Mouse (Mus musculus): Measurements from ENCODE around the gene Ccdc57.
"Not testable (repeated sequence)": the region's sequence is repeated elsewhere in the genome, so short reads cannot be mapped to it uniquely, and the experiment has no call there.

The Ccdc57 gene

DNA sequence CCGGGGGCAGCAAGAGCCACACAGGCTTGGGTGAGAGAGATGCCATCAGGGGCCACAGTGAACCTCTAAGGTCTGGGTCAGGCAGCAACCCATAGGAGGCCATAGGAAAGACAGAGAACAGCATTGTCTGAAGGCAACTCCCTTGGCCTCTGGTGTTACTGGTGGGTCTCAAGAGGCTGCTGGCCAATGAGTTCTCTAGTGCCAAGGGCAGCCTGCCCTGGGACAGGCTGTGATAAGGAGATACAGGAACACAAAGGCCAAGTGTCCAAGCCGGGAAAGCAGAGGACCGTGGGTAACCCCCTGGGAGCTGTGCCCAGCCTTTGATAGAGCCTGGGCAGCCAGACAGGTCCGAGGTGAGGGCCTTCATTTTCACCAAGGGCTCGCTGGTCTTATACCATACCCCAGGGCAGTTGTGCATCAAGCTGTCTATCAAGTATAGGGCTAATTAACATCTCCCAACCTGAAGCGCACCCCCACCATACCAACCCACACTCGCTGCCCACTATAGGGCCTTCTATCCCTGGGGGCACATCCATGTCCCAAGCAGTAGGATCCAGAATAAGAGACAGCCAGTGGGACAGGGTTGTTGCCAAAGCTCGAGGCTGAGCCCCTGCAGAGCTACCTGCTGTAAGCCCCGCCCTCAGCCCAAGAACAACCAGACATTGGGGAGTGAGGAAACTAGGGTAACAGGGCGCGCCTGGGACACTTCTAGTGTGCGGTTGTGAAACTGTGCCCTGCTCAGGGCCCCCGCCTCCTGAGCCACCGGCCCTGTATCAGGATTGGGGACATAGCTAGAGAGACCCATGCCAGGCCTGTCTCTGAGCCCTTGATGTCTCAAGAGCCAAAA is 111.4 kb downstream of the Ccdc57 start:
- no peak for DNase-seq (ENCODE audit: low read depth)

DNA sequence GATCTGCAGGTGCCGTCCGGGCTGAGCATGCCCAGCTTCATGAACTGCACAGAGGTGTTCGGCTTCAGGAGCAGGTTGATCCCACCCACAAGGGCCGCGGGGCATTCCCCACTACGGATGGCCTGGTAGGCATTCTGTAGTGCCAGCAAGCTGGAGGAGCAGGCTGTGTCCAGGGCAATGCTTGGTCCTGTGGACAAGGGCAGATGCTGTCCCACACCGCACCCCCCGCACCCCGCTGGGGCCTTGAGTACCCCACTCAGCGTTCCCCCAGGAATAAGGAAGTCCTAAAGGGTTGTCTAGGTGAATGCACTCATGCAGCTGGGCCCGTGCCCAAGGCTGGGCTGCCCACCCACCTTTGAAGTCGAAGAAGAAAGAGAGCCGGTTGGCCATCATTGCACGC is 112.1 kb downstream of the Ccdc57 start:
- no peak for DNase-seq (ENCODE audit: low read depth)

DNA sequence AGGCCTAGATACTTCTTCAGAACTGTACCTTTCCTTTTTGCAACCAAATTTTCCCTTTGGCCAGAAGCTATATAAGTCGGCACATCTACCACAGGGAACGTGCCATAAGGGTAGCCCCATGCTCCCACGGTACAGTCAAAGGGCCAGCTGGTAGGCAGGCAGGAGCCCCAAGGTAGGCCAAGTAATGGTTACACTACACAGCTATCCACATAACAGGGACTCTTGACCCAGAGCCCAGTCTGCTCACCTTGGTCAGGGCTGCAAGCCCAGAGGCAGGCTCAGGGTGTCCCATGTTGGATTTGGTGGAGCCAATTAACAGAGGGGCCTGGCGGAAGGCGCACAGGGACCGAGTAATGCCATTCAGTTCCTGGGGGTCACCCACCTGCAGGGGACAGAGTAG is 113.1 kb downstream of the Ccdc57 start:
- DNase-seq (ENCODE audit: low read depth): no peak

DNA sequence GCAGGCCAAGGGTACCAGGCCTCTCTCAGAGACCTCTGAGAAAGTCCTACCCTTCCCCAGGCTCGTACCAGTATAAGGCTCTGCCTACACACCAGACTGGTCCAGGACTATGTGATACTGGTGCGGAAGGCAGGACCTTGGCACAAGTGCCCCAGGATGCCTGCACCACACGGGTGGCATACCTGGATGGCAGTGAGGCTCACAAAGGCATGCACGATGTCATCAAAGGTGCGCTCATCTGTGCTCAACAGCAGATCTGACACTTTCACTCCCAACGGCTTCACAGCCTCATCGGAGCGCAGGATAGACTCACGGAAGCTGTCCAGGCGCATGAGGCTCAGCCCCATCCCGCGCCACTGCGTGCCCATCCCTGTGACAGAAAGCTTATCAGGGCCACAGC is 114.4 kb downstream of the Ccdc57 start:
- DNase-seq (ENCODE audit: low read depth): no peak

DNA sequence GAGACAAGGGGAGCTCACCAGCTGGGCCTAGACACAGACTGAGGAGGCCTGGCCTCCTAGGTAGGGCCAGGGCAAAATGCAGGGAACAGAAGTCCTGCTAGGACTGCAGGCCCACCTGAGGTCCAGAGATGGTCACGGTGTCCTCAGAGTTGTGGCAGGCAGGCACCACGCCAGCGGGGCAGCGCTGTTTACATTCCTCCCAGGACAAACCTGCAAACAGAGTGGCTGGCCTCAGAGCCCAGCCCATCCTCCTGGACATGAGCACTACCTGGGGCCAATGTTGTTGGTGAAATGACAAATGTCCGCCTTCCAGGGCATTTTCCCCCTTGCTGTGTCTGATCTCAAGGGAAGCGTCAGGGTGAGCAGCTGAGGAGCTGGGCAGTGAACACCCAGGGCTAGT is 115.3 kb downstream of the Ccdc57 start:
- no peak for DNase-seq (ENCODE audit: low read depth)

DNA sequence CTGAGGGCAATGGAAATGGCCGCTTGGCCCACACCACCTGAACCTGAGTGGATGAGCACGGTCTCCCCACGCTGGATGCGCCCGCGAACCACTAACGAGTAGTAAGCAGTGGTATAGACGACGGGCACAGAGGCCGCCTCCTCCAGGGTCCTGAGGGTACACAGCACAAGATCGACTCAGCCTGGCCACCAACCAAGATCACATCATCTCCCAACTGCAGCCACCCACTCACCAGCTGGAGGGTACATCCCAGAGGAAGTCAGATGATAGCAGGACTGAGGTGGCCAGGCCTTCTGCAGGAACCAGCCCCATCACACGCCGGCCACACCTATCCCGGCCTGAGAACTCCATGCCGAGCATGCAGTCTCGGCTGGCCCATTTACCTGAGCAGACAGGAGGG is 120.6 kb downstream of the Ccdc57 start:
- no peak for DNase-seq (ENCODE audit: low read depth)

DNA sequence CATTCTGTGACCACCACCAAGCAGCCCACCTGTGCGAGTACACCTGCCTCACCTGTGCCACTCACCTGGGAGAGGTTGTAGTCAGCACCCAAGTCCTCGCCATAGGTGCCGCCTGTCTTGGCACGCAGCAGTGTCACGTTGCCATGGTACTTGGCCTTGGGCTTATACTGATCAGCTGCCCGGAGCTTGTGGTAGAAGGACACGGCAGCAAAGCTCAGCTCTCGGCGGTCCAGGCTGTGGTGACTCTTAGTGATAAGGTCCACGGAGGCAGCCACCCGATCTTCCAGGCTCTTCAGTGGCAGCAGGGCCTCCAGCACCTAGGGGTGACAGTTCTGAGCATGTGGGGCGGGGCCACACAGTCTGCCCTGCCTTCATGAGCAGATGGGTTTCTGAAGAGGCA is 124.7 kb downstream of the Ccdc57 start:
- no peak for DNase-seq (ENCODE audit: low read depth)

DNA sequence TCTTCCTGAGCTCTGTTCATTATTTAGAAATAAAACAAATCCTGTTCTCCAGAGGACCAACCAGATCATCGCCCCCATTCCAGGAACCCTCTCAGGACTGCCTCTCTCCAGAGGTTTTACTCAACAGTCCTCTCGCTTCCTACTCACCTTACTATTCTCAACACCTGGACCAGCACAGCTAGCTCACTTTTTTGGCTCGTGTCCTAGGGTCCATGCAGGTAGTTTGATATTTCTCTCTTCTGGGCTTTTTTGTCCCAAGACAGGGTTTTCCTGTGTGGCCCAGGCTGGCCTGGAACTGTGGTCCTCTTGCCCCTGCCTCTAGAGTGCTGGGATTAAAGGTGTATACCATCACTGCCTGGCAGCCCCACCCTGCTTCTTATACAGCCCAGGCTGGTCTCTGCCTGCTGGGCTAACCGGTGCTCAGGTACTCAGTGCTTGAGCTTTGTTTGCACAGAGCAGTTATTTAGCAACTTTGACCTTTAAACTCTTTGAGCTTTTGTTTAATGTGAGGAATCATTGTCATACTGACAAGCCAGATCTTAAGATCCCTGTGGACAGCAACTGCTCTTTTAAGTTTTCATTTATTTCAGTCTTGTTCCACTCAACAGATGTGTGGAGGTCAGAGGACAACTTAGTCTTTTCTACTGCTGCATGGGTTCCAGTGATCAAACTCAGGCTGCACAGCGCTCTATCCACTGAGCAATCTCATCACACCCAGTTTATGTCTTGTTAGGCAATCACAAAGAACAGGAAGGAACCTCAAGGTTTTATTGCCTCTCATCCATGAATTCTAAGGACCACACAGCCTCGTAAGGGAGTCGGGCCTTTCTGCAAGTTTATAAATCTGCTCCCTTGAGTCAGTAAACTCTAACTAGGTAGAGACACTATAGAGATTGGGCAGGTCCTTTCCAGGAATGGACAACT is 127.0 kb downstream of the Ccdc57 start:
- no peak for DNase-seq (ENCODE audit: low read depth)

DNA sequence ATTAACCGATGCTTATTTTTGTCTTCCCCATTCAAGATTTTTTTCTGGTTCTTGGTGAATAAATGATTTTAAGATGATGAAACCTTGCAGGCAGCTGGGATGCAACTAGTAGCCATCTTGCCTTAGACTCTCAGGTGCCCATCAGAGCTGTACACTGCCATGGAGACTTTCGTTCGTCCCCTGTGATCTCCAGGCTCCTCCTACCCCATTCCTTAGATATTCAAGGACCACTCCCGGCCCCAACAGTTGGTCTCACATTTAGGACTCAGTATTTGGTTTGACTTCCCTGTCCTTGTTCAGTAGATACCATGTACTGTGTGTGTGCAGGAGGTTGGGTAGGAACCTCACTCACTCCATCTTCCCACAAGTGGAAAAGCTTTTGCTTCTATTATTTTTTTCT is 127.9 kb downstream of the Ccdc57 start:
- no peak for DNase-seq (ENCODE audit: low read depth)

DNA sequence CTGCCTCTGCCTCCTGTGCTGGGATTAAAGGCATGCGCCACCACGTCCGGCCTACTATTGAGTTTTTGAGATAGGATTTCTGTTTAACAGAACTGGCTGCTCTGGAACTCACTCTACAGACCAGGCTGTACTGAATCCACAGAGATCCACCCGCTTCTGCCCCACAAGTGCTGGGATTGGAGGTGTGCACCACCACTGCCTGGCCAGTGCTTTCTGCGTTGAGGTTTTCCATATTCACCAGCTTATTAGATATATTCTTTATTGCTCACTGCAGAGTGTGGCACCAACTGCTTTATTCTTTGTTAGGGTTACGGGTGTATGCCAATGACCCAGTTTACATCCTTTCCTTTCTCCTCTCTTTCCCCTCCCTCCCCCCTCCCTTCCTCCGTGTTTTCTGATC is 128.4 kb downstream of the Ccdc57 start:
- no peak for DNase-seq (ENCODE audit: low read depth)

DNA sequence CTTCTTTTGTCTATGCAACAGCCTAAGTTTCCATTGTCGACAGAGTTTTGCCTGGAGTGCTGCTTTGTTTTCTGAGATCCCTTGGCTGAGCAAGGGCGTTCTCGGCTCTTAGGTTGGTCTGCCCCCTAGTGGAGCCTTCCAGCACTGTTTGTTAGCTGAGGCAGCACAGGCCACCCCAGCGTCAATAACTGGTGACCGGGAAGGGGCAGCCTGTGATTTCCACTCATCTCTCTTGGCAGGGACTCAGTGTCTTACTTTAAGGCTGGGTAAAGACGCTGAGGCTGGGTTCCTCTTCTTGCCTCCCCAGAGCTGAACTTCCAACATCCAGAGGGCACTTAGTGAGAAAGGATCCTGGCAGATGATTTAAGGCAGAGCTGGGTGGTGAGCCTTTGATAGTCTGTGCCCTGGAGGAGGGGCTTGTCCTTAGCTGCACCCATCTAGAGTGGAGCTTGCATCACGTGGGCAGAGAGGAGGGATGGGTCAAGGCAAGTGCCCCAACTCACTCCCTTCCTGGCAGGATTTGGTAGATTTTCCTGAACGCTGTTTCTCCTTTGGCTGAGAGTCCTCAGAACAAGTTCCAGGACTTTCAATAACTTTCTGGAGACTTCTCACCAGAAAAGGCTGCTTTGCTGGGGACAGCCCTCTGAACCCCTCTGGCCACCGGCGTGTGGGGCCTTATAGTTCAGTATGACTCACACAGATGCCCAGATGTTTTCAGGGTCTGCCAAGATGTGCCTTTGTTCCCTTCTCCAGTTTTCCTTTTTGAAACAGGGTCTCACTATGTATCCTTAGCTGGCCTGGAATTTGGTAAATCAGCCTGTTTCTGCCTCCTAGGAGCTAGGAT is 132.4 kb downstream of the Ccdc57 start:
- DNase-seq (ENCODE audit: low read depth): peak; percentile 87

DNA sequence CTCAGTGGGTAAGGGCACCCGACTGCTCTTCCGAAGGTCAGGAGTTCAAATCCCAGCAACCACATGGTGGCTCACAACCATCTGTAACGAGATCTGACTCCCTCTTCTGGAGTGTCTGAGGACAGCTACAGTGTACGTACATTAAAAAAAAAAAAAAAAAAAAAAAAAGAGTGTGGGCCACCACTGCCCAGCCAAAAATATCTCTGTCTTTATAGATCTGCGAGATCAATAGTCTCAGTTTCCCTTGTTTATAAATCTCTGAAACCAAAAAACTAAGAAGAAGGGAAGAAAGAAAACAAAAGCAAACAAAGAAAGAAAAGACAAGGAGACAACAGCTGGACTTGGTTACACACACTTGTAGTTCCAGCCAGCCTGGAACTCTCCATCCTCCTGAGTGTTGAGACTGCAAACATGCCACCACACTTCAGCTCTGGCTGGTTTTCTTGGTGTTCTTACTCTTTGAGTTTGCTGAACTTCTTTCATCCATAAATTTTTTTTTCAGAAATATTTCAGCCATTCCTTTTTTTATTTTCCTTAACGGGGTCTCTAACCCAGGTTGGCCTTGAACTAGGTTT is 133.3 kb downstream of the Ccdc57 start:
- no peak for DNase-seq (ENCODE audit: low read depth)

DNA sequence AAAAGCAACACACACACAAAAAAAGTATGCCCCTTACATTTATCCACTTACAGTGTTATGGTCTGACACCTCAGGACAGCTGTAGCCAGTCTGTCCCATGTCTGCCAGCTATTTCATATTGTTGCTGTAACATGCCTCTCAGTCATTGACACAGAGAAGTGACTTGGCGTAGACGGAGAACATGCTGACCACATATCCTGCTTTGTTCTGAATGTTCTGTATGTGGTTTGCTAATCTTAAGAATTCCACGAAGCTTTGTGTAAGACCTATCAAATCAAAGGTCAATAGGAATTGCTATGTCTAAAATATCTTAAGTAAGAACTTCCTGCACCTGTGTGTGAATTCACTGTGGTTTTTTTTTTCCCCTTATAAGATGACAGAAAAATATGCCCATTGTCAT is 134.4 kb downstream of the Ccdc57 start:
- no peak for DNase-seq (ENCODE audit: low read depth)

DNA sequence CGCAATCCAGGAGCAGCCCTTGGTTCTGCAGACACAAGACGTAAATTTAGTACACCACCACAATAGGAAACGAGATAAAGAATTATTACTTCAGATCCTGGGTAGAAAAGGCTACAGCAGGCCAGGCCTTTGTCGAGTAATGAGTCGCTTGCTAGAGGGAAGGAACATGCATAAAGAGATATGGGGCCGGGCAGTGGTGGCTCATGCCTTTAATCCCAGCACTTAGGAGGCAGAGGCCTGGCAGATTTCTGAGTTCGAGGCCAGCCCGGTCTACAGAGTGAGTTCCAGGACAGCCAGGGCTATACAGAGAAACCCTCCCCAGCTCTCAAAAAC is 136.1 kb downstream of the Ccdc57 start:
- no peak for DNase-seq (ENCODE audit: low read depth)

DNA sequence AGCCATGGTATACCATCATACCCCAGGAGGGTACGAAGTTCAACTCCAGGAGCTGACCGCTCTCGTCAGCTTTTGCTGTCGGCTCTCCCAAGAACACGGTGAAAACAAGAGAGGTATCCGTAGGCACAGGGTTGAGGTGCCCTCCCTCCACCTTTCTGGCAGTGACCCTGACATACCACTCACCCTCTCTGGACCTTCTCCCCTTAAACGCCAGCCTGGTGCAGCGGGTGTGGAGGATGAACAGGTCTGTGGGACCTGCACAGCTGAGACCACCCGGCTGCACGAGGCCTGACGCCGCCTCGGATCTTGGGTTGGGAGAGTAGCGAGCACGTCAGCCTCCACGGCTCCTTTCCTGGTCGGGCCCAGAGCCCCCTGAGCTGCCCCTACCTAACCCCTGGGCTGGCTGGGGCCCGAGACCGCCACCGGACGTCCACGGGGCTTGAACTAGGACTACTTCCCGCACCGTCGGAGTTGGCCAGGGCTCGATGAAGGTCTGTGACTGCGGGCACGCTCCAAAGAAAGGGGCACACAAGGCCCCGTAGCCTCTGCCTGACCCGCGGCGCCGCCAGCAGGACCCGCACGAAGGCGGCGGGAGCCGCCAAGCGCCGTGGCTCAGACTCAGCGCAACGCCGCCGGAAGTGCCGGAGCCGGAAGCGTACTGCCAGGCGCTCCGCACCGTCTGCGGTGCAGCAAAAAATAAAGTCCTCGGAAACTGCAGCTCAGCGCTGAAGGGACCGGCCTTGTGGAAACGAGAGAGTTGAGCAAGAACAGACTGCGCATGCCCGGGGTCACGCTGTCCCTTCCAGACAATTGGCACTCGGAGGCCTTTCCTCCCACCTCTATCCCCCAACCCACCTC is 136.7 kb downstream of the Ccdc57 start, which contains the start of gene Dus1l:
TSS of gene Dus1l (minus strand) at position 648 of the 858 bp plus-strand sequence.
- peak; percentile 98 for DNase-seq (ENCODE audit: low read depth)

DNA sequence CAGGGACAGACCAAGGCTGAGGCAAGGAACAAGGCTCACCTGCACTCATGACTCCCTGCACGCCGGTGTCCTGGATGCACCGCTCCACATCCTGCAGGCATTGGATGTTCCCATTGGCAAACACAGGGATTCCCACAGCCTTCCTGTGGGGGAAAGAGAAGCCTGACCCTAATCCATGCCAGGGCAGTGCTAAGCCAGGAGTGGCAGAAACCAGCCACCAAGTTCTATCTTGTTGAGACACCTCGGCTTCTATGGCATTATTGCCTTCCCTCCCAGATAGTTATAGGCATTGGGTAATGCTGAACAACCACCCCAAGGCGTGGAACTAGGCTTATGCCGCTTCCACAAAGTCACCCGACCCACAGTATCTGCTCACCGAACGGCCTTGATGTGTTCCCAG is 140.0 kb downstream of the Ccdc57 start:
- DNase-seq (ENCODE audit: low read depth): no peak

DNA sequence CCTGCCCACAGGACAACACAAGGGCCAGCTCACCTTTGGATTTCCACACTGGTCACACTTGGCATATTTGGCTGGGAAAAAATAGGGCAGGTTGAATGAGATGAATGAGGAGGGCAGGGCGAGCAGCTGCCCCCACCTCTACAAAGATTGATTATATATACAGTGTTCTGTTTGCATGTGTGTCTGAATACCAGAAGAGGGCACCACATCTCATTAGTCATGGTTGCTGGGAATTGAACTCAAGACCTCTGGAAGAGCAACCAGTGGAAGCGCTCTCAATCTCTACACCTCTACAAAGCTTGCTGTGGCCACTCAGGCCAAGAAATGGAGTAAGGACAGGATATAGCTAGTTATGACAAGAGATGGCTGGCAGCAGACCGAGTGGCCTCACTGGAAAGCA is 142.9 kb downstream of the Ccdc57 start:
- no peak for DNase-seq (ENCODE audit: low read depth)

DNA sequence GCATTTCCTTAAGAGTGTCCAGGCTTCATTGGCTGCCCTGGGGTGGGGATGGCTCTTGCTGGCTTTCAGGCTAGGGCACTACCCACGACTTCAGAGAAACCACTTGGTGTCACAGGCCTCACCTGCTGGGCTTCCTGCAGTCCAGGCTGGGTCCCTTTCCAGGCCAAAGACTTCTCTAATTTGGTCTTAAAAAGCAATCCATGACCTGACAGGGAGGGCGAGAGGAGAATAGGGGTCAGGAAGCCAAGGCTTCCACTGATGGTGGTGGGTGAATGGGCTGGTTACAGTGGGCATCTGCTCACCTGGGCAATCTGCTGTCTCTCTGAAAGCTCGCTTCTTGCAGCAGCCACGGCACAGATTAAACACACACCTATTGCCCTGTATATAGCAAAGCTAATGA is 143.3 kb downstream of the Ccdc57 start:
- no peak for DNase-seq (ENCODE audit: low read depth)

DNA sequence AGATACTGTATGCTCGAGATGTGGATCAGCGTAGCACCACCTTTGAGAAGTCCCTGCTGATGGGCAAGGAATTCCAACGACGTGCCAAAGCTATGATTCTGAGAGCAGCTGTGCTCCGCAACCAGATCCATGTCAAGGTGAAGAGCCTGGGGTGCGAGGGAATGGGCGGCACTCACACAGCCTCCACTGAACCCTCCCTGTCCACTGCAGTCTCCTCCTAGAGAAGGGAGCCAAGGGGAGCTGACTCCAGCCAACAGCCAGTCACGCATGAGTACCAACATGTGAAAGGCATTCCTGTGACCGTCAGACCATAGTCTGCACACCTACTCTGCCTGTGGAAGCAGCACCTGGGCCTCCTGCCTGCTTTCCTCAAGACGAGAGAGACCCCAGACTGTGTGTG is 144.2 kb downstream of the Ccdc57 start:
- not testable (repeated sequence) for DNase-seq (ENCODE audit: low read depth)

DNA sequence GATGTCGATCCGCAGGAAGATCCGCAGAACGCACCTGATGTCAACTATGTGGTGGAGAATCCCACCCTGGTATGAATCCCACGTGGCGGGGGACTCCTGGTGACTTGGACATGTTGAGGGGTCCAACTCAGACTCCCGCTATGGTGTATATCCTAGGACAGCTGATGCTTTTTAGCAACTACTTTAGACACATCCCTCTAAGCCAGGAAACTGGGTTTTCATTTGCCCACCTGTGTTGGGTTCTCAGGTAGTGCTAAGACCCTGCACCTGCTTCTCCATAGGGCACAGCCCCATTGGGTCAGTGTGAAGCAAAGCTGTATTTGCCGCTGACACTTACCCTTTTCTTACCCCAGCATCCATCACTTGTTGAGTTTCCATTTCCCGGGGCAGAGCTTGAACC is 147.5 kb downstream of the Ccdc57 start:
- DNase-seq (ENCODE audit: low read depth): no peak

Measured in c-Kit-positive CD71-negative TER-119-negative erythroid progenitor cells, embryonic 14.5 days (primary cell).